Mouse (Mus musculus) 416B (cell line): ENCODE measurements around the gene Zfp36.

Experiments used
- DNase-seq: peaks from one replicate; pipeline ENCODE4 v3.0.0; 2011; ENCODE audit warnings: low read depth

Gene Zfp36

DNA sequence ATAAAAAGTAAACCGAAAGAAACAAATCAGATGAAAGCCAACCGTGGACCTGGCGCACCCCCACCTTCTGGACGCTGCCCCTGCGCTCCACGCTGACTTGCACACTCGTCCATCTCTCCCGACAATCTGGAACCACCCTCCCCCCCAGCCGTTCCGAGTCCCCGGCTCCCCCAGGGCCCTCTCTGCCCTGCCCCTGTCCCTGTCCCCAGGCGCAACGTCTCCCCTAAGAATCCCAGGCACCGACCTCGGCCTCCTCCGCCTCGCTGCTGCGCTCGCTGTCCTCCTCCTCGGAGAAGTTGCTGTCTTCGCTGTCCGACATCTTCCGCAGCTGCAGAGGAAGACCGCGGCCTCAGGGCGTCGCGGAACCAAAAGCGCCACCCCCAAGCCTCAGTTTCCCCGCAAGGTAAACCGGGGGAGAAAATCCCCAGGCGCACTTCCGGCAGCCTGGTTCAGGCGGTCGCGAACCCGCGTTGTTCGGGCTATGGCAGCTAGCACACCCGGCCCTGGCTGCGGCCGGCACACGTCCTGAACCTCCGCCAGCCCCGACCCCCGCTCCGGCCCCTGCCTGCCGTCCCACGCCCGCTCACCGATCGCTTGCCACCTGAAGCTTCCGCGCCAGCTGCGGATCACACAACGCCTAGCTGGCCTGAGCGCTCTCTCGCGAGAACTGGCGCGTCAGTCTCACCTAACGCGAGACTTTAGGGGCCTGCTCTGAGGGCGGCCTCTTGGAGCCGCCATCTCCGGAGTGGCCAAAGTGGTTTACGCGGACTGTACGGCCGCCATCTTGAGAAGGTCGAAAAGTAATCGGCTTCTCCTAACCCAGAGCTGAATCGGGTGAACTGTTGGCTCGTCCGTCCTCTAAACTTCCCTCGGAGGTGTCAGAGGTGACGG, 41.7 kb downstream of the Zfp36 start, which contains the start of gene Supt5:
Gene Supt5, minus strand, starts transcription at position 639 of the 891 bp plus-strand sequence.
- peak; percentile 99 for DNase-seq

DNA sequence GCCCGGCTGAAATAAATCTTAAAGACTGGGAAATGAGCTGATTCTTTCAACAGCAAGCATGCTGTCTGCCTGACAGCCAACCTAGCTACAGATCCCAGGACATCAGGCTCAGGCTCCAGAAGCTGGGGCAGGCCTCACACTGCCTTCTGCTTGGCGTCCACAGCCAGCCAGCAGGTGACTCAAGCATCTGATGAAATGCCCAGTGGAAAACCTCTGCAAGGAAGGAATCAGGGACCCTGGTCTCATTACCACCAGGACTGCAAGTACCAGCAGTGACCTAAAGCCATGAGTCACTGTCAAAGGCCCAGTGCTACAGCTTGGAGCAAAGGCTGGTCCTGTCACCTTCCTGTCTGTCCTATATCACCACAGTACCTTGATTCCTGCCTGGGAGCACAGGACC, 44.6 kb downstream of the Zfp36 start:
- DNase-seq = peak; percentile 34

DNA sequence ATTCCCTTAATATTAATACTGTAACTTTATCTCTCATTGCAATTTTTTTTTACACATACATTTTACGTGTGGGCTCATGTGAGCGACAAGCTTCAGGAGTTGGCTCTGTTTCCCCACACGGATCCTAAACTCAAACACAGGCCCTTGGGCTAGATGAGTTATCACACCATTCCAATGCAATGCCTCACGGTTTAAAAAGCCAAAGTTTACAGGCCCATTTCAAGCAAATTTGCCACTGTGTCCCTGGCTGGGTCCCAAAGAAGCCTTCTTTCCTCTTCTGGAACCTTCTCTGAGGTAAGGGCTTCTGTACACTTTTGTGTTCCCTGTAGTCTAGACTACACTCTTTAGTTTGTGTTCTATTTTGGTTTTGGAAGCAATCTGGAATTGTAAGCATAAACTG, 45.5 kb downstream of the Zfp36 start:
- DNase-seq = no peak

DNA sequence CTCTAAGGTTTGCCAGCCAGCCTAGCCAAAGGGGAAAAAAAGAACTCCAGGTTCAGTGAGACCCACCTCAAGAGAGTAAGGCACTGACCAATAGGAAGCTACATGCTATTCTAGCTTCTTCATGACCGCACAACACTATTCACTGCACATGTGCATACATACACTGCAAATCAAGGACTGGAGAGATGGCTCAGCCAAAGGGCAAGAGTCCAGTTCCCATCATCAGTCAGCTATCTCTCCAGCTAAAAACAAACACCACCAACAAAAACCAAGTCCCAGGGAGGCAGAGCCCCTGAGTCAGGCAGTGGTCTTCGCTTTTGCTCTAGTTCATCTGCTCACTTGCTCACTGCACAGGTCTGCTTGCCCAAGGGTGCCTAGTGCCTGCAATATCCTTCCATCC, 51.8 kb downstream of the Zfp36 start:
- no peak for DNase-seq
